Comparison of ENCODE assay signal across 16 mouse cellular contexts in genomic region chr5:148222898-148223297, GRCm38 (mm10).
"Had no signal": no experiment of that assay in that cellular context is flagged by ENCODE, and none has a peak within 500 bp of the region (broad histone marks: within the 10 kb centered on the region; RNA-seq: fewer than 3 reads in every experiment).

No protein-coding gene starts in this region.

- H3K4me3 ChIP-seq: lung, embryonic 15.5 days; megakaryocyte, embryonic 14.5 days; midbrain, embryonic 13.5 days; midbrain, embryonic 15.5 days; neural tube, embryonic 12.5 days; stomach, embryonic 15.5 days had no signal

- H3K4me1 ChIP-seq: lung, embryonic 15.5 days; megakaryocyte, embryonic 14.5 days; midbrain, embryonic 13.5 days; midbrain, embryonic 15.5 days; neural tube, embryonic 12.5 days; stomach, embryonic 15.5 days had no signal

- H3K27ac ChIP-seq: lung, embryonic 15.5 days; macrophage; midbrain, embryonic 13.5 days; midbrain, embryonic 15.5 days; neural tube, embryonic 12.5 days; stomach, embryonic 15.5 days; stomach, postnatal 0 days had no signal

- H3K9me3 ChIP-seq: lung, embryonic 15.5 days; midbrain, embryonic 13.5 days; midbrain, embryonic 15.5 days; neural tube, embryonic 12.5 days; stomach, embryonic 15.5 days had no signal

- H3K36me3 ChIP-seq: lung, embryonic 15.5 days; midbrain, embryonic 13.5 days; midbrain, embryonic 15.5 days; neural tube, embryonic 12.5 days; stomach, embryonic 15.5 days had no signal

- H3K9ac ChIP-seq: liver, postnatal 0 days; lung, embryonic 15.5 days; midbrain, embryonic 13.5 days; midbrain, embryonic 15.5 days; neural tube, embryonic 12.5 days; stomach, embryonic 15.5 days had no signal

- DNase-seq: liver, postnatal 0 days; lung, adult 2 months; lung, postnatal 14 days; lung, postnatal 36 days; right cerebral cortex, postnatal 14 days; thymus, adult 2 months; thymus, postnatal 25 days; thymus, postnatal 4 days had no signal
